In genomic region chr2:150357136-150357535, GRCm38 (mm10) we compare ENCODE assay signal across 6 mouse cellular contexts. TPM values are rescaled to one million over a fixed set of nuclear protein-coding genes. Genes with fewer than 3 reads are reported as not detected.
"Had no signal": no experiment of that assay in that cellular context is flagged by ENCODE, and none has a peak within 500 bp of the region (broad histone marks: within the 10 kb centered on the region; RNA-seq: fewer than 3 reads in every experiment).

No protein-coding gene starts in this region.

RNA-seq across cellular contexts. Expression of gene Gm10130, which starts 33.6 kb away (rescaled TPM):
- polyA plus RNA-seq: liver, adult 2 months; liver, embryonic 16.5 days; lung, adult 2 months; macrophage; midbrain, postnatal 0 days; myocyte had no signal
